Mouse (Mus musculus) forebrain, embryonic 15.5 days (tissue): ENCODE measurements around the gene Unc119b. TPM values are rescaled to one million over a fixed set of nuclear protein-coding genes. Genes with fewer than 3 reads are reported as not detected.
"Not testable (repeated sequence)": the region's sequence is repeated elsewhere in the genome, so short reads cannot be mapped to it uniquely, and the experiment has no call there.

ENCODE experiments used
- ATAC-seq: fragments of 200-750 bp; cut with Nextera tagmentation; replicated peaks from 2 replicates; pipeline ENCODE4 v1.8.0; 2017; ENCODE audit warnings: mild to moderate bottlenecking, moderate TSS enrichment, moderate library complexity
- H3K27ac ChIP-seq: fragments of 300-500 bp; sonication (generic); replicated peaks from 2 replicates; pipeline ENCODE4 v1.5.1; 2015; ENCODE audit warnings: mild to moderate bottlenecking, inconsistent platforms
- H3K27me3 ChIP-seq: fragments of 300-500 bp; sonication (generic); 2 replicates; pipeline ENCODE4 v1.6.1; 2015; ENCODE audit warnings: inconsistent platforms
- H3K36me3 ChIP-seq: fragments of 300-500 bp; sonication (generic); 2 replicates; pipeline ENCODE4 v1.6.1; 2015; ENCODE audit warnings: mild to moderate bottlenecking, inconsistent platforms
- H3K4me1 ChIP-seq: fragments of 300-500 bp; sonication (generic); 2 replicates; pipeline ENCODE4 v1.6.1; 2015; ENCODE audit warnings: inconsistent platforms
- H3K4me2 ChIP-seq: fragments of 300-500 bp; sonication (generic); replicated peaks from 2 replicates; pipeline ENCODE4 v1.6.1; 2015; ENCODE audit warnings: mild to moderate bottlenecking, inconsistent platforms
- H3K4me3 ChIP-seq: fragments of 300-500 bp; sonication (generic); 2 replicates; pipeline ENCODE4 v1.5.1; 2015; ENCODE audit warnings: mild to moderate bottlenecking, inconsistent platforms
- H3K9ac ChIP-seq: fragments of 300-500 bp; sonication (generic); replicated peaks from 2 replicates; pipeline ENCODE4 v1.6.1; 2015; ENCODE audit warnings: mild to moderate bottlenecking, inconsistent platforms
- H3K9me3 ChIP-seq: fragments of 300-500 bp; sonication (generic); 2 replicates; pipeline ENCODE4 v1.6.1; 2016; ENCODE audit warnings: inconsistent platforms
- WGBS: fragments of 180-500 bp; shearing (Covaris S2); methylation state at CpG from one replicate; pipeline ENCODE4 v1.1.7; 2015; ENCODE audit warnings: mixed read lengths; 5-methylcytosine and 5-hydroxymethylcytosine counted together
- polyA plus RNA-seq: library from polyadenylated mRNA; unstranded; fragments of >200 nt; fragmentation: Nextera tagmentation; extraction: Ambion mirVana; gene quantifications from 2 replicates; pipeline ENCODE4 v1.2.1, GENCODE M21; 2015

Gene Unc119b
- polyA plus RNA-seq, 1 experiment from 2014 or later: 44.4 TPM

GRCm38 (mm10) chr5:115125211-115125871, 9.4 kb downstream of the Unc119b start:
- 17% methylated on average over 24 of the region's 24 CpGs for WGBS
- Histone ChIP-seq H3K4me3 (no peak overlapping the region), H3K36me3 (peaks cover 35% of the 10 kb centered on the region), H3K27me3 (no peaks in the 10 kb centered on the region), H3K27ac (peak overlapping the region; percentile 62), H3K4me1 (peaks cover 11% of the 10 kb centered on the region), H3K4me2 (no peak overlapping the region), H3K9ac (no peak overlapping the region), H3K9me3 (no peaks in the 10 kb centered on the region)
- peak; percentile 77 for ATAC-seq

GRCm38 (mm10) chr5:115124690-115125089, 10.1 kb downstream of the Unc119b start:
- H3K27ac ChIP-seq: peak overlapping the region; percentile 62; the same call in 1 of the 2 replicates
- no peaks in the 10 kb centered on the region for H3K27me3 ChIP-seq
- 0 out of 2 replicates have a peak, but pooled peaks have one; percentile 21 for ATAC-seq
- no peak overlapping the region for H3K4me3 ChIP-seq
- WGBS: 98% methylated on average over 6 of the region's 6 CpGs
- no peak overlapping the region for H3K4me2 ChIP-seq
- peaks cover 11% of the 10 kb centered on the region for H3K4me1 ChIP-seq
- H3K9ac ChIP-seq: no peak overlapping the region
- H3K36me3 ChIP-seq: peaks cover 32% of the 10 kb centered on the region
- no peaks in the 10 kb centered on the region for H3K9me3 ChIP-seq

- H3K36me3 ChIP-seq: peaks cover 6% of the 10 kb centered on the region
- H3K9me3 ChIP-seq: no peaks in the 10 kb centered on the region
- no peak overlapping the region for H3K4me2 ChIP-seq
- H3K4me1 ChIP-seq: peaks cover 20% of the 10 kb centered on the region
- ATAC-seq: no peak
- 57% methylated on average over 5 of the region's 5 CpGs for WGBS
- H3K27ac ChIP-seq: no peak overlapping the region
- no peak overlapping the region for H3K9ac ChIP-seq
- no peak overlapping the region for H3K4me3 ChIP-seq
- H3K27me3 ChIP-seq: no peaks in the 10 kb centered on the region
Observed at GRCm38 (mm10) chr5:115120978-115121377, 13.8 kb downstream of the Unc119b start.

DNA sequence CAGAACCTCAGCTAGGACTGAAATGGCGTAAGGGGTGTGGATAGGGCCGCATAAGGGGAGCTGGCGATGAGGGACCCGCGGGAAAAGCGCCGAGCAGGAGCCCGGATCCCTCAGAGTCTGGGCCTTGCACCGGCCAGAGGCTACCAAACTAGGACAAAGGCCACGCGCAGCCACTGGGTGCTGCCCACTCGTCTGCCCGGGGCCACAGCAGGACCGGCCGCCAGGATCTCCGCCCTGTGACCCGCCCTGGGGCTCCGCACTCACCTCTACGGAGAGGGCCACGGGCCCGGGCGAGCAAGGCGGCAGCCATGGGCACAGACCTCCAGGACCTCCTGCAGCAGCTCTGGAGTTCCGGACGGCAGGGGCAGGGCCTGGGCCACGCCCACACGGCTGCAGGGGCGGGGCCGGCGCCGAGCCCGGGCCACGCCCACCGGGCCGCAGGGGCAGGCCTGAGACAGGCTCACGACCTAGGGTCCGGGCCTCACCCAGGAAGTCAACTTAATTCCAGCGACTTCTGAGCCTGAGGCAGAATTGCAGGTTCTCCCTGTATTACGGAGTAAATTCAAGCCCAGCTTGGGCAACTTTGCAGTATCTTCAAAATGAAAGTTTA, 15.7 kb downstream of the Unc119b start, which contains the start of gene Acads:
Gene Acads, minus strand, starts transcription at position 386 of the 610 bp plus-strand sequence.
- H3K9ac ChIP-seq: peak within 1 kb of the TSS; percentile 70
- peak; percentile 84 for ATAC-seq
- under 1% methylated on average over 39 of the region's 39 CpGs for WGBS
- 0 out of 2 replicates have a peak within 1 kb of the TSS, but pooled peaks have one; percentile 29 for H3K27ac ChIP-seq
- H3K4me1 ChIP-seq: peaks cover 10% of the 10 kb centered on the region
- peaks cover 6% of the 10 kb centered on the region for H3K36me3 ChIP-seq
- H3K27me3 ChIP-seq: no peaks in the 10 kb centered on the region
- H3K4me2 ChIP-seq: peak within 1 kb of the TSS; percentile 85
- peak within 1 kb of the TSS; percentile 69 for H3K4me3 ChIP-seq
- H3K9me3 ChIP-seq: no peaks in the 10 kb centered on the region

DNA sequence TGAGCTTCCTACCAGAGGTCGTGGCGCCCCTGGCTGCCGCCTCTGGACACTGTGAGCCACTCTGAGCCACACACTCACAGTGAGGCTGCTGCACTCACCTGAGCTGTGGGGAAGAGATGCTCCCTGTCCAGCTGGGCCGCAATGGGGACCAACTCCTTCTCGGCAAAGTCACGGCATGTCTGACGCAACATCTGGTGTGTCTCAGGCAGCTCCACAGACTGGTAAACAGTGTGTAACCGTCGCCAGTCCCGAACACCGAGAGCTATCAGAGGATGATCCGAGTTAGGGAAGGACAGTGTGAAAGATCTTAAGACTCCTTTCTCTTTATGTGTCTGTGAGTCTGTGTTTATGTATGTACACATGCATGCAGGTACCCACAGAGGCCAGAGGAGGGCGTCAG, 17.3 kb downstream of the Unc119b start:
- Histone ChIP-seq H3K9ac (no peak overlapping the region), H3K27me3 (no peaks in the 10 kb centered on the region), H3K4me3 (no peak overlapping the region), H3K9me3 (no peaks in the 10 kb centered on the region), H3K36me3 (no peaks in the 10 kb centered on the region), H3K4me1 (peaks cover 10% of the 10 kb centered on the region), H3K4me2 (no peak overlapping the region), H3K27ac (no peak overlapping the region)
- ATAC-seq: no peak
- 91% methylated on average over 13 of the region's 13 CpGs for WGBS

GRCm38 (mm10) chr5:115116426-115116825, 18.3 kb downstream of the Unc119b start:
- WGBS: 92% methylated on average over 3 of the region's 3 CpGs

DNA sequence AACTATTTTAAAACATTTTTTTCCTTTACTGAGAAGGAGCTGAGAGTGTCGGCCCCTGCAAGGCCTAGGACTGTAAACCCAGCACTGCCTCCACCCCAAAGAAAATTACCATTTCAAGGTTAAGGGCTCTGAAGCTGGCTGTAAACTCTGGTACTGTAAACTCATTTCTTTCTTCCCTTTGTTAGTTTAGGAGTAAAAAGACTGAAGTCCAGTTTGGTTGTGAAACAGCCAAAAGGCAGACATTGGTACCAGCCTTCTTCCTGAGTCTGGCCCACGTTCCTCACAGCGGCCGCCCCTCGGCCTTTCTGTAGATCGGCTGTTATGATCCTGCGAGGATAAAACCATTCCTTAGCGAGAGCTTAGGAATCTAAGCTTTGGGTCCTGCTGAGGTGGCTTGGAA, 20.3 kb downstream of the Unc119b start:
- H3K4me3 ChIP-seq: no peak overlapping the region
- H3K27ac ChIP-seq: no peak overlapping the region
- no peaks in the 10 kb centered on the region for H3K9me3 ChIP-seq
- no peaks in the 10 kb centered on the region for H3K27me3 ChIP-seq
- peaks cover 9% of the 10 kb centered on the region for H3K4me1 ChIP-seq
- no peak for ATAC-seq
- H3K9ac ChIP-seq: no peak overlapping the region
- H3K4me2 ChIP-seq: no peak overlapping the region
- H3K36me3 ChIP-seq: no peaks in the 10 kb centered on the region
- 97% methylated on average over 8 of the region's 8 CpGs for WGBS

More at GRCm38 (mm10) chr5:115116426-115116825, 18.3 kb downstream of the Unc119b start:
- H3K4me2 ChIP-seq: no peak overlapping the region
- no peaks in the 10 kb centered on the region for H3K9me3 ChIP-seq
- H3K27ac ChIP-seq: no peak overlapping the region
- ATAC-seq: no peak
- H3K36me3 ChIP-seq: no peaks in the 10 kb centered on the region
- no peak overlapping the region for H3K4me3 ChIP-seq
- no peaks in the 10 kb centered on the region for H3K27me3 ChIP-seq
- peaks cover 10% of the 10 kb centered on the region for H3K4me1 ChIP-seq
- no peak overlapping the region for H3K9ac ChIP-seq

GRCm38 (mm10) chr5:115113244-115113643, 21.5 kb downstream of the Unc119b start:
- Histone ChIP-seq H3K4me3 (no peak overlapping the region), H3K4me2 (no peak overlapping the region), H3K4me1 (no peaks in the 10 kb centered on the region), H3K9me3 (no peaks in the 10 kb centered on the region), H3K36me3 (no peaks in the 10 kb centered on the region), H3K9ac (no peak overlapping the region), H3K27me3 (no peaks in the 10 kb centered on the region), H3K27ac (no peak overlapping the region)
- 96% methylated on average over 12 of the region's 12 CpGs for WGBS
- ATAC-seq: no peak

- Histone ChIP-seq H3K9ac (no peak overlapping the region), H3K36me3 (no peaks in the 10 kb centered on the region), H3K27ac (no peak overlapping the region), H3K9me3 (no peaks in the 10 kb centered on the region), H3K27me3 (no peaks in the 10 kb centered on the region), H3K4me1 (no peaks in the 10 kb centered on the region), H3K4me2 (no peak overlapping the region), H3K4me3 (no peak overlapping the region)
- WGBS: 79% methylated on average over 8 of the region's 8 CpGs
- no peak for ATAC-seq
Observed at GRCm38 (mm10) chr5:115111156-115111555, 23.6 kb downstream of the Unc119b start.

DNA sequence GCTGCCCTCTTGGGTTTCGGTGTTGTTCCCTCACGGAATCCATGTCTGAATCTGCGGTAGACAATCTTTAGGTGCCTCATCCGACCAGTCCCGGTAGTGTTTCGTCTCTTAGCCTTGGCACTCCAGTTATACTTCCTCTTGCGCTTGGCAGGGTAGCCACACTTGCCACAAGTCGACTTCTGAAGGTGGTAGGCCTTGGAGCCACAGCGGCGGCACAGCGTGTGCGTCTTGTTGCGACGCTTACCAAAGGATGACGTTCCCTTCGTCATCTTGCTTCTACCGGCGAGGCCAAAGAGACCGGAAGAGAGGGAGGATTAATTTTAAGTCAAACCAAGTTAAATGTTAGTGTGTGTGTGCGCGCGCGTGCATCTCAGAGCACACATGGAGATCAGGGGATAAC, 31.5 kb downstream of the Unc119b start:
- H3K9me3 ChIP-seq, H3K27me3 ChIP-seq, H3K9ac ChIP-seq, ATAC-seq, H3K4me3 ChIP-seq, H3K4me2 ChIP-seq, H3K27ac ChIP-seq, H3K4me1 ChIP-seq: not testable (repeated sequence)
- H3K36me3 ChIP-seq: peaks cover 27% of the 10 kb centered on the region
- WGBS: 97% methylated on average over 23 of the region's 23 CpGs

DNA sequence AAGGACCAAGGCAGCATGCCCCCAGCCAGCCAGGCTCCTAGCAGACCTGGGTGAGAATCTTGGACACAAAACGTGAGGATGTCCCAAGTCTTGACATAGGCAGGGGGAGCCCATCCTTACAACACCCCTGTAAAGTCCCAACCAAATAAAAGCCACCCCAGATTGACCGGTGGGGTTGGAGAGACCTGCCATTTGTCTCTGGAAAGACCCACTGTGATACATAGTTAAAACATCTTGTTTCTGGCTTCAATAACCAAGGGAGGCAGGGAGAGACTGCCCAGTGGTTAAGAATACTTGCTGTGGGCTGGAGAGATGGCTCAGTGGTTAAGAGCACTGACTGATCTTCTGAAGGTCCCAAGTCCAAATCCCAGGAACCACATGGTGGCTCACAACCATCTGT, 32.5 kb downstream of the Unc119b start:
- no peaks in the 10 kb centered on the region for H3K4me1 ChIP-seq
- H3K36me3 ChIP-seq: peaks cover 34% of the 10 kb centered on the region
- H3K4me3 ChIP-seq: no peak overlapping the region
- no peak for ATAC-seq
- no peak overlapping the region for H3K9ac ChIP-seq
- 91% methylated on average over 2 of the region's 2 CpGs for WGBS
- H3K9me3 ChIP-seq: no peaks in the 10 kb centered on the region
- H3K27me3 ChIP-seq: no peaks in the 10 kb centered on the region
- H3K4me2 ChIP-seq: no peak overlapping the region
- H3K27ac ChIP-seq: no peak overlapping the region

DNA sequence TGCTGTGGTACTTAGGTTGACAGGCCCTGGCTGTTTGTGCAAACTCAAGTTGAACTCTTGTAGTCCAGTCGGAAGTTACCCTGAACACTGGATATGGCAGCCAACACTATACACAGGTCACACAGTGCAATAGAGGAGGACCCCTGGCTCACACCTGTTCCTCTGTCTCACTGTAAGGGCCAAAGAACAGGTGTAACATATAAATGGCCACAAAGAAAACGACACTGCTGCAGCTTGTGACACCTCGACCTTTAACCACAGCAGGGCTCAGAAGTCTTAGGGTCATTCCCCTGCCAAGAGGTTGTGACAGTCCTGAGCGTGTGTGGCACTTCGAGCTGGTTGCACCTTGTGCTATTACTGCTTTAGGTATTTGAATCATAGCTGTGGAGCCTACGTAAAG, 34.3 kb downstream of the Unc119b start:
- no peaks in the 10 kb centered on the region for H3K27me3 ChIP-seq
- no peak overlapping the region for H3K4me2 ChIP-seq
- no peak overlapping the region for H3K27ac ChIP-seq
- ATAC-seq: no peak
- H3K9ac ChIP-seq: no peak overlapping the region
- no peak overlapping the region for H3K4me3 ChIP-seq
- peaks cover 52% of the 10 kb centered on the region for H3K36me3 ChIP-seq
- H3K4me1 ChIP-seq: no peaks in the 10 kb centered on the region
- 87% methylated on average over 6 of the region's 6 CpGs for WGBS
- no peaks in the 10 kb centered on the region for H3K9me3 ChIP-seq
